Mouse (Mus musculus) embryo, embryonic 10.5 days (tissue): Measurements from ENCODE around the gene Umodl1.
A peak's percentile ranks its signal among the peaks of the same experiment; 100 is the strongest.

ENCODE experiments used
- DNase-seq: peaks from one replicate; pipeline ENCODE4 v3.0.0-alpha.2; 2015; ENCODE audit warnings: low spot score

The Umodl1 gene

DNA sequence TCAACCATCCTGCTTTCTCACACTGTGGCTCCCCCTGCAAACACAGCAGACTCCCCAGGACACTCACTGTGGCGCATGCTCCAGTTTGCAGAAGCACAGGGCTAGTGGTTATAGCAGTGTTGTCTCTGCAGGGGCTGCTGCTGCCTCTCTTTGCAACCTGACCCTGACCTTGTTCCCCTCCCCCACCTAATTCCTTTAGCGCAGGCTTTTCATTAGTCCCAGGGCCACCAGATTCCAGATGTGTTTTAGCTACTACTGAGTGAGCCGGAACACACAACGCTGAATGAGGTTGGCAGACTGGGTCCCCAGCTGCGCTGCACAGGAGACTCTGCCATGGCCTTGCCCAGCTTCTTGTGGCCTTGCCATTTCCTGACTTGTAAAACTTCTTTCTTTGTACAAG is 46.5 kb downstream of the Umodl1 start:
- DNase-seq, result peak; percentile 87

DNA sequence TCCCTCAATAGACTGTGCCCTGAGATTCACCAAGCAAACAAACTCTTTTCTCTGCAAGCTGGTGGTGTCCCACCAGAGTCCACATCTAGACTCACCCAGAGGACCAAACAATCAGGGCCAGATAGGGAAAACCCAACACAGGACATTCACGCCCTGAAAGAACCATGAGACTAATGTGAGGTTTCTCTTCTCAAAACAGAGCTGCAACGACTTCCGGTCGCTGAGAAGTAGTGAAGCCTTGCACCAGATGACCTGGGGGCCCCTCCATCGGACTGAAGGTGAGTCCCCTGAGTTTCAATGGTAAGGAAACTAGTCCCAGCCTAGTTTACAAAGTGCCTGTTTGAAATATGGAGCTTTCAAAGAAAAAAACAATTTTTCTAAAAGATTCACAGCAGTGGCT is 48.2 kb downstream of the Umodl1 start:
- DNase-seq, result no peak

DNA sequence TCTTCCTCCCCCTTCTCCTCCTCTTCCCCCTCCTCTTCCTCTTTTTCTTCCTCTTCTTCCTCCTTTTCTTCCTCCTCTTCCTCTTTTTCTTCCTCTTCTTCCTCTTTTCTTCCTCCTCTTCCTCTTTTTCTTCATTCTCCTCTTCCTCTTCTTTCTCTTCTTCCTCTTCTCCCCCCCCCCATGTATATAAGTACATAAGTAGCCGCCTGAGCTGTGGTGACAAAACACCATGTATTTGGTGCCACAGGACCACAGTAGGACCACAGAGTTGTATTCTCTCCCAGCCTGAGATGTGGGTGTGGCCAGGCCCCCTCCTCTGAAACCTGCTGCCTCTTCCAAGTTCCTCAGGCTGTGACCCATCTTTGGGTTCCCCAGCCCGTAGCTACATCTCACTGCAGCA is 50.8 kb downstream of the Umodl1 start:
- DNase-seq, result no peak

DNA sequence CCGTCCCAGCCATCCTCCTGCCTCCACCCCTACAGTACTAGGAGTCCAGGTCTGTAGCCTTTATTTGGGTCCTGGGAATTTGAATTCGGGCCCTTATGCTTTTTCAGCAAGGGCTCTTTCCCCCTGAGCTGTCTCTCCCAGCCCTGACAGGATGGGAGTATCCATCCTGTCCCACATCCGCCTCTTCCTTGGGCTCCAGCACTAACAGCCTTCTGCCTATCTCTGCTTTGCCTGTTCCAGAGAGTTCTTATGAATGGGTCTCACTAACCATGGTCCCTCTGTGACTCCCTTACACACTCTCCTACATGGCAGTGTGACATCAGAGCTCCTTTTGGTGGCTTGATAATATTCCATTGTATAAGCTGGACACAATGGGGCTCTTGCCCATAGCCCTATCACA is 52.9 kb downstream of the Umodl1 start:
- DNase-seq, result no peak

DNA sequence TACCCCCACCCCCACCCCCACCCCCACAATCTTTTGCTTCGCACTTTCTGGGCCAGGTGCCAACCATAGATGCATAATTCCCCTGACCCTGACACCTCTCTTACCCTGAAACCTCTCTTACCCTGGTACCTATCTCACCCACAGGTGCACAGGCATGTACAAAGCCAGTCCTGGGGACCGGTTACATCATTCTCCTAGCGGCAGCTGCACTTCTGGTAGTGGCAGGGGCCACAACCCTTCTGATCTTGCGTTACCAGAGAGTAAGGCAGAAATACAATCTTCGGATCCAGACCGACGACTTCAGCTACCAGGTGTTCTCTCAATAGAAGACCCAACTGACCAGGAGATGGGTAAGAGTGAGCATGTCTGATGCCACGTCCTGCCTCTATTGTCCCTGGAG is 54.0 kb downstream of the Umodl1 start:
- DNase-seq, result no peak

DNA sequence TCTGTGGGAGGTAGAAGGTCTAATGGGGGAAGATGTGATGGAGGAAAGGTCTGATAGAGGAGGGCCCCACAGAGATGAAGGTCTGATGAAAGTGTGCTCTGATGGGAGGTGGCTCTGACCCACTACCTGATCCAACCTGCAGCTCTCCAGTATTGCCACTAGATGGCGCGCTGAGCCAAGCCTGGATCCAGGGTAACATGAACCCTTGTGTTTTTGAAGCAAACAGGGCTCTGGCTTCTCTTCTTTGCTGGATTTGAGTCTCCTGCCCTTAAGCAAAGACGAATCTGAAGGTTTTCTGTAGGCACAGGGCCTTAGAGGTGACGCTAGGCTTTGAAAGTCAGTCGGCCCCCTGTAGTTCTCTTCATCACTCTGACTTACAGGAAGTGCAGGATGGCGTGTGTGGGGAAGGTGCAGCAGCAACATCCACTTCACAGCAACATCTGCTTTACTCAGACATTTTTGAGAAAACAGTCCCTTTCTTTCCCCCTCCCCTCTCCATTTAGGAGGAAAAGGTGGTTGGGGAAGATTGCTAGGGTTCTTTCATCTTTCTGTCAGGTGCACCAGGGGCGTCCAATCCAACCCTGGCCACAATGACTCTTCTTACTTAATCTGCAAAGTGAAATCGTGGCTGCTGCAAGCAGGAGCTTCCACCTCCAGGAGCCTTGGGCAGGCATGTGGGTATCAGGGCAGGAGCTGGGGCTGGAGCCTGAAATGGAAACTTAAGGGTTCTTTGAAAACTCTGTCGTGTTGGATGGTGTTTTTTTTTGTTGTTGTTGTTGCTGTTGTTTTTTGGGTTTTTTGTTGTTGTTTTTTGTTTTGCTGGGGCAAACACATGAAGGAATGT is 57.3 kb downstream of the Umodl1 start:
- DNase-seq, result peak; percentile 89

DNA sequence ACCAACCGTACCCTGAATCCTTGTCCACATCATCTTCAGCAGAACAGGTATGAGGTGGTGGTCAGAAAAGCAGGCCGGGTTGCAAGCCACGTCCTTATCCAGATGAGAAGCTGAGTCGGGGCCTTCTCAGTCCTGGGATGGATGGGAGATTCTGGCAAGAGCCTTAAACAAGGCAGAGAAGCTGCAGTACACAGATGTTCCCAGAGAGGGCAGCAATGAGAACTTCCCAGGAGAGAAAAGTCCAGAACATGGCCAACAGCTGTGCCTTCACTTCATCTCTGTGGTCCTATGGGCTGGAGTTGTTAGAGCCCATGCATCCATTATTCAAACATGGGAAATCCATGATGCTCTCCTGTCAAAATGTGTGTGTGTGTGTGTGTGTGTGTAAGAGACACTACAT is 63.8 kb downstream of the Umodl1 start:
- peak; percentile 87 for DNase-seq

DNA sequence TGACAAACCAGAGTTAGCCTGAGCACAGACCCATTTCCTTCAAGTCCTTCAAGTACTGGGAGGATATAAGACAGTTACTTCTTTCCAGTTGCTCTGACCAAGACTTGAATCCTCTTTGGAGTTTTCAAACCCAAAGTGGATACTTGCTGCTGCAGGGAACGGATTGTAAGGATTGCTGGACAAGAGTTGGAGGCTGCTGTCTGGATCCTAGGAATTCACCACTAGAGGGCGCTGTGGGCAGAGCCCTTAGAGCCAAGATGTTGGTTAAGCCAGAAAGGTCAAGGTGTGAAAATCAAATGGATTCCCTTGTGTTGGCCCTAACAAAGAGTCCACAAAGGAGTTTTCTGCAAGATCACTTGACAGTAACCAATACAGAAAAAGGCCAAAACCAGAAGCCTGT is 65.1 kb downstream of the Umodl1 start:
- peak; percentile 87 for DNase-seq

DNA sequence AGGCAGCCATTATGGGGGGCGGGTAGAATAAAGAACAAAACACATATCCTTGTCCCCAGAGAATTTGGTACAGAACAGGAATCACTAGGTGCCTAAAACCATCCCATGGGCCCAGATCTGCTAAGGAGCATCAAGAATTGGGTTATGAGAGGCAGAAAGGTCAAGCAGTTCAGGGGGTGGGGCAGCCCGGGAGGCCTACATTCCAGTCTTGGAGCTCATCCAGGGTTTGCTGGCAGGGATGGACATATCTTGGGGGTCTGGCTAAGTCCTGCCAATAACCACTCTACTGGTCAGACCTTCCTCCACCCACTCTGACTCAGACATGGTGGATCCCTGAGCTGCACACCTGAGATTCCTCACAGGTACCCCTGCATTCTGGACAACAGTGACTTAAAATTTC is 65.6 kb downstream of the Umodl1 start:
- DNase-seq, result no peak

DNA sequence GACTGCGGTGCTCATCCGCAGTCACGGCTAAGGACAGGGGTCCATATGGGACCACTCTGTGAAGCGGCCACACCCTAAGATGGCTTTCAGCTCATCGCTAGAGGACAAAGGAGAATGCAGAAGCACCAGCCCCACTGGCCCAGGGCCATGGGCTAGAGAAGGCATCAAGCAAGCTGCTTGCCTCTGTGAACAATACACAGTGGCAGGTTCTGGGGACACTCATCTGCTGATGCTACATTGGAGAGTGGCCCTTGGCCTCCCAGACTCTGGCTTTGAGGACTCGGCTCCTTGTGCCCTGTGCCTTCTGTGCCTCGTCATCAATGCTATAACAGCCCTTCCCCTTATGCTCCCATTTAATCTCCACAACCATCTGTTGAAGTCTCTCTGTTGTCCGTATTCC is 66.8 kb downstream of the Umodl1 start:
- no peak for DNase-seq

DNA sequence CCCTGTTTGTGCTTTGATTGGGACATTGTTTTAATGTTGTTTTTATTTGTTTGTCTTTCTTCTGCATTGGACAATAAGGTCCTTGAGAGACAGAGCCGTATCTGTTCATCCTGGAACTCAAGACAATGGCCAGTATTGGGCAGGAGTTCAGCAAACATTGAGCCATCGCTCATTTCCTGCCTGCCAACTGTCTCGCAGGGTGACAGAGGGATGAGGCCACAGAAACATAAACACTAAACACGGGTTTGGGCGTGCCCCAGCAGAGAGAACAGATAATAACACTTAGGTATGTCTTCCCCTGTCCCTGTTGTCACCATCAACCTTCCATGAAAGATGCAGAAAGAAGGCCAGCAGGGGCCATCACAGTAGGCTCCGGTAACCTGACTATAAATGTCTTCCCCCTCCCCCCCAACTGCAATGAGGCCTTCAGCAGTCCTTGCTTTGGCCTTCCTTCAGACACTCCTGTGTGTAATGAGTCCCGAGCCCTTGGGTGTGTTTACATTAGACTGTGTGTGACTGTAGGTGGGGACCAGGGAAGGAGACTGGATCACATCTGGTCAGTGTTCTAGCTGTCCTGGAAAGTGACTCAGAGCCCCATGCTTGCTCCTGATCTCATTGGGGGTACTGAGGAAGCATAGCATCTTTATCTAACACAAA is 69.8 kb downstream of the Umodl1 start:
- DNase-seq, result no peak

DNA sequence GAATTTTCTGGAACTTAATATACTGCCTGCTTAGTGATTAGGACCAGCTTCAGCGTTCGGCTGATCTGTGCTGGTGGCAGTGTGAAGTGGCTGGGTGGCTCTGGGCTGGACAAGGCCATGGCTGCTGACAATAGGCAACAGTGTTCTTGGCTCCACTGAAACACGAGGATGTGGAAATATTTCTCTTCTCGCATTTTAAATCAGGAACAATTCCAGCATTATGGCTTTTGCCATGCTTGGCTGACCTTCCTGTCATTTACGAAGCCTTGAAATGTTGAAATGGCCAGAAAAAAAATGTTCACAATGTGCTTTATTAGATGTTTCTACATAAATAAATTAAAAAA is 70.3 kb downstream of the Umodl1 start:
- DNase-seq, result no peak

DNA sequence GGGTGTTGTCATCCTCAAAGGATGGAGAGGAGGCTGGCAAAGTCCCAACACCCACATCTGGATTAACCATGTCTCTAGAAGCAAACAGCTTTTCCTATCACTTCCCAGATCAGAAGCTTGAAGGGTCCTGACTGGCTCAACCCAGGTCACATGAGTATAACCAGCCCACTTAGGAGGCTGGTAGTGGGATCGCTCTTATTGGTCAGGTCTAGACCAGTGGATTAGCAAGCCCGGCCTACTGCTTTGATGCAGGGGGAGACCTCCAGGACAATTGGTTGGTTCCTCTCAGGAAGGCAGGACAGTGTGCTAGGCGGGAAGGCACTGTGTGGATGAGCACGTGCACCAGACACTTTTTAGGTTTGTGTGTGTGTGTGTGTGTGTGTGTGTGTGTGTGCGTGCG is 72.5 kb downstream of the Umodl1 start:
- DNase-seq, result no peak

DNA sequence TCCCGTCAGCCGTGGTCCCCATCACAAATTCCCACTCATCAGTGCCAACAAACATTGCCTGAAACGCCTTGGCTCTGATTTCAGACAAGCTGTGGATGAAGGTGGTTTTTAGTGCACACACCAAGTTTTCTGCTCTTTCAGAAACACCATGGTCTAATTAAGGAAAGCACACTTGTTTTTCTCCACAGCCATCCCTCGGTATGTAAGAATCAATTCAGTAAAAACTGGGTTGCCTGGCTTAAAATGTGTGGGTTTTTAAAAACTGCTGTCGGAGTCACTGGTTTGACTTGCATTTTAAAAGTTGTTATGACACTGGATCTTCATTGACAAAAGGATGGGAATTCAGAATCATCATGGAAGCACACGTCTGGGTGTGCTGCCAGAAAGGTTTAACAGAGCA is 73.3 kb downstream of the Umodl1 start:
- DNase-seq, result no peak

DNA sequence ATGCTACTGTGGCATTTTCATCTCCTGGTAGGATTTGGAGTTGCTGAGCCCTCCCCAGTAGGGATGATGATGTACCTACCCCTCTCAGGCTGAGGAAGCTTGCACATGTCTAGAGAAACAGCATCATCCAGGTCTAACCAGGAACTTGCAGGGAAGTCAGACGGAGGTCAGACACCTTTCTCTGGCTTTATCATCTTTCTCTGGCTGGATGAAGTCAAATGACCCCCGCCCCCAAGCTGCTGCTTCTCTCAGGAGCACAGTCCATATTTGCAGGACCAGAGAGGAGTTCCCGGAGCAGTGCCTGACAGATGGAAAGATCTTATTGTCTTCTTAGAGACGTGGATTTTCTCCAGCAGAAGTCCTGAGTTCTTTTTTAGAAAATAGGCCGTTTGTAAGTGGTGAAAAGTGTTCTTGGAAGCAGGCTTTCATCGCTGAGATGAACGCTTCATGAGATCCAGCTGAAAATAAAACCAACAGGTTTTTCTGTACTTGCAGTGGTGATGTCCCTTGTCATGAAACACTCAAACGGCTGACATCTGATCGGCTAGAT is 74.5 kb downstream of the Umodl1 start:
- no peak for DNase-seq

DNA sequence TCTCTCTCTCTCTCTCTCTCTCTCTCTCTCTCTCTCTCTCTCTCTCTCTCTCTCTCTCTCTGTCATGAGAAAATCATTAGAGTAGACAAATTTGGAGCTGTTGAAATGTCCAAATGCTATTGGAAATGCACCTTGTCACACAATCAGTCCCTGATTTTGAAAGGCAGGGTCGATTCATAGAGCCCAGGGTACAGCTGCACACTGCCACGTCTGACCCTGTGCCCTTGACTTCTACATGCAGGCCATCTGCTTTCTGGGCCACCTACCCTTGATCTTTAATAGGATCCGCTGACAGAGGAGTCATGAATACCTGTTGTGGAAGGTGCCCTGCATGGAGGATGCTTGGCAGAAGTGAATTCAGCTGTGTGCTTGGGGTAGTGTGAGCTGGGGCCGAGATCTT is 75.0 kb downstream of the Umodl1 start:
- DNase-seq, result no peak

DNA sequence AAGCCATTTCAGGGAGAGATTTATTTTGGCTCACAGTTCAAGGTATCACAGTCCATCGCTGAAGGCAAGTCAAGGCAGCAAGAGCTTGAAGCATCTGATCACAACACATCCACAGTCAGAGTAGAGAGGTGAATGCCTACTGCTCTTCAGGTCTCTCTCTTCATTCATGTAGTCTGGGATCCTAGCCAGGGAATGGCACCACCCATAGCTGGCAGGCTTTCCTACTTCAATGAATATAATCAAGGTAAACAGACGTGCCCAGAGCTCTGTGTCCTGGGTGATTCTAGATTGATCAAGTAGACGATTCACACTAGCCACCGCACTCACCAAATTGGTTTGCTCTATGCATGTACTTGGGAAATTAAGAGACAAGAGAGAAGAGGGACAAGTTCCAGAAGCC is 77.9 kb downstream of the Umodl1 start:
- no peak for DNase-seq

DNA sequence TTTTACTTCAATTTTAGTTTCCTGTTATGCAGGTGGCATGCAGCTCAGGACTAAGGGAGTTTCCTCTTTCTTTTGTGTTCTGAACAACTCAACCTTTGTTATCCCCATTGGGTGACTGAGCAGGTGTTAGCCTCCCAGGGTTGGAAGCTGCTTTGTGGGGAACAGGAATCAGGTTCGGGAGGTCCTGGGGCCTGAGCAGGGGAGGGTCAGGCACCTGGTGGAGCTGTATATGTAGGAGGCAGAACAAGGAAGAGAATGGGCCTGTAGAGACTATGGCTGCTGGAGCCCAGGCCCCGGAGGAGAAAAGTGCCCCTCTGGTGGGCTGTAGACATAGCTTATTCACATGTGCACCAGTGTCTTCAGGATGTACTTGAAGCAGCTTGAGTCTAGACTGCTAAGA is 78.8 kb downstream of the Umodl1 start:
- no peak for DNase-seq

DNA sequence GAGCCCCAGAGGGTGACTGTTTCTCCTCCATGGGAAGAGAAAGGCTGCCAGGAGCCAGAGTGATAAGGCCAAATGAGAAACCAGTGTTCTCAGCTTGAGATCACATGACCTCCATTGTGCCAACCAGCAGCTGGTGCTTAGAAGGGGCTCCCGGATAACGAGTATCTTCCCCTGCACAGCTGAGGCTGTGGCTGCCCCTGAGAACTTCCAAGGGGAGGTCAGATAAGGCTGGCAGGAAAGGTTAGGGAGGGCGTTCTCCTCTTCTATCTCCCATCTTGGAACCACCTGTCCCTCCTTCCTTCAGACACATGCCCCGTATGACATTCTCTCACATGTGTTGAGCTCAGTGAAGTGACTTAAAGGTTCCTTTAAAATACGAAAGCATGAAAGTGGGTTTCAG is 79.7 kb downstream of the Umodl1 start:
- no peak for DNase-seq

DNA sequence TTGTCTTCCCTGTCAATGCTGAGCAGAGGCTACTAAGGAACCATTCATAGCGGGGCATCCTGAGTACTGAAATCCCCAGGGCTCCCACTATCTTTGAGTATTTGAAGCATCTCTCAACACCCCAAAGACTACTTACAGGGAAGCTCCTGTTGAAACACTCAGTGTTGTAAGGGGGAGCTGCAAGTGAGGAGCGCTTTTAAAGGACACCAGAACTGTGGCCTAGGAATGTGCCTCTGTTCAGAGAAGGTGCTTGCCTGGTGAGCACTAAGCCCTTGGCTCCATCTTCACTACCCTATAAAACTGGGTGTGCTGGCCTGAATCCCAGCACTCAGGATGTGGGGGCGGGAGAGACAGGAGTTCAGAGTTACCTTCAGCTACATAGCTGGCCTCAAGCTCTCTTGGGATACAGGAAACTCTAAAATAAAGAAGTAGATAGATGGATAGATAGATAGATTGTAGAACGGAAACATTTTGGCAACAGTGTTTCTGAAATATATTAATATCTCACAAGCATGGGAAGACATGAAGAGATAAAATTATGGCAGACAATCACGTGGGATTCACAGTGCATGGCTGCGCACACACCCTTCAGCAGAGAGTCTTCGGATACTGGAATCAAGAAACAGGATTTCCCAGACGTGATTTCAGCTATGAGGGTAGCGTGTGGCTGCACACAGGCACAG is 80.4 kb downstream of the Umodl1 start:
- no peak for DNase-seq

DNA sequence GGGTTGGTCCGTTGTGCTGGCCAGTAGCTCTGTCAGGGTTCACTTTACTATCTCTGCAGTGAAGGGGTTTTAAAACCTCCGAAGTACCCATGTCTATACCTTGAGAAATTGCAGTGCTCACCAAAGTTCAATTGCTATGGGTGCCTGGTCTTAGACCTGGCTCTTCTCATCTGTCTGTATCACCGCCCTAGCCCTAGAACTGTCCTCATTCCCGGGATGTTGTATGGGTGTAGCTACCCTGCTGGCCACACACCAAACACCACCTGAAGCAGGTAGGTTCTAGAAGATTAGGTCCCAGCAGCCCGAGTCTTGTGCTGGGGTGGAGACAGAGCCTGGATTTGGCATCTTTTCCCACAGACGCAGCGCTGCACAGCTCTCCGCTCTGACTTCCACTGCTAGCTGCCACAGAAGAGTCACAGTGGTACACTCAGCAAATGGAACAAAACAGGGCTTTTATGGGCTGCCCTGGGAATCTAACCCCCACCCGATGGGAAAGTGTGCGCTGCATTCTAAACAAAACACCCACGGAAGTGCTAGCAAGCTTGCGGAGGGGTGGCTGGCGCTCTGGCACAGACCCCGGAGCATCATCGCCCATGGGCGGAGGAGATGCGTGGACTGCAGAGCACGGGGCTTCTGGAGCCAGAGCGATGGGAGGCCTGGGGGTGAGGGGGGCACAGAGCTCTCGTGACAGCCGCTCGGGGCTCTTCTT is 81.9 kb downstream of the Umodl1 start:
- no peak for DNase-seq

DNA sequence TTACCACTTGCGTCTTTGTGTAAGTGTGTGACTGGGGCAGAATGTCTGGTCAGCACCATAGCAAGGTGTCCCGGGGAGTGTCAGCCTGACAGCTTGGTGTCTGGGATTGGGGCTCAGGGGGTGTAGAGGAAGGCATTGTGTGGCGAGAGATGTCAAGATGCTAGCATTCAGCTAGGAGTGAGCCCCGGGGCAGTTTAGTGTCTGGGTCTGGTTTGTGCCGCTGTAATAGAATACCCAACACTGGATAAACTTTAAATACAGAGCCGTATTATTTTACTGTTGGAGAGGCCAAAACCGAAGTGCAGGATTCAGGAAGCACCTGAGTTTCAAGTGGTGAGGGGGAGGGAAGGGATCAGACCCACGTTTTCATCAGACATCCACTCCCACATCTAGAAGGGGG is 82.9 kb downstream of the Umodl1 start:
- no peak for DNase-seq
